7 mouse cellular contexts compared by ENCODE assay signal in the genomic region with DNA sequence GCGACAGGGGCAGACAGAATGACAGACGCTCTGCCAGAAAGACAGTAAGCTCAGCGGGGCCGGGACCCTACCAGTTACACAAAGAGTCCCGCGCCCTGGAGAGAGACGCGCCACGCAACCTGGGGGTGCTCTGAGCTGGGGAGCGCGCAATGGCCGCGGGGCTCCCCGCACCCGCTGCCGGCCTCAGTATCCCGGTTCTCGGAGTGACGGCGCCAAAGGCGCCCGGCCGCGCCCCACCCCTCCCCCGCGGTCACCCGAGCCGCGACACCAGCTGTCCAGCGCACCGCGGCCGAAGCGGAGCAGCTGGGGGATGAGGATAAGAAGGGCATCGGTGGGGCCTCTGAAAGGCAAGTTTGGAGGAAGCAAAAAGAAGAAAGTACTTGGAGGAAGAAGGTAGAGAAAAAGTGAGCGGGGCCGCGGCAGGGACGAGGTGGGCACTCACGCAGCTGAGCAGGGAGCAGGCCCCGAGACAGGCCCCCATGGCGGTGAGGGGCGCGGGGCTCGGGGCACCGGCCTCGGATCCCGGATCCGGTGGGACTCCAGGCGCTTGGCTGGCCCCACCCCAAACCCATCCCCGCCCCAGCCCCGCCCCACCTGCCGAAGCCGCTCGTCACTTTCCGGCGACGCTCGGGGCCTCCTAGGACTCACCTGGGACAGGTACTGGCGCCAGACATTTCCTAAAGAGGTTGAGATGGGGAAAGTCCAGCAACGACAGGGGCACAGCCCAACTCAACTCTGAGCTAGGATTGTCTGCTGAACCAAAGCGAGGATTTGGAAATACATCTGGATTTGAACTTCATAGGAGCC. TPM values are rescaled to one million over a fixed set of nuclear protein-coding genes. Genes with fewer than 3 reads are reported as not detected.
DNase-seq lines count a peak whose midpoint lies in the region; ATAC-seq lines count a peak whose summit lies in the region.

No protein-coding gene starts in this region.

- peak overlapping the region; percentile 89 for H3K4me3 ChIP-seq in forebrain, embryonic 14.5 days (ENCODE audit: low read depth, low read length)

- H3K4me2 ChIP-seq in forebrain, embryonic 14.5 days (ENCODE audit: low read length): peak overlapping the region; percentile 88

- peak; percentile 35 for DNase-seq in Muller cell, postnatal 12 days (ENCODE audit: inconsistent ontology term)
- DNase-seq in forebrain, embryonic 14.5 days (ENCODE audit: low spot score): peak; percentile 65
- DNase-seq in kidney, postnatal 10 days: peak; percentile 71
- peak; percentile 63 for DNase-seq in mesoderm, embryonic 11.5 days (ENCODE audit: low read depth, low spot score)
- DNase-seq in c-Kit-positive CD71-positive TER-119-positive erythroid progenitor cells, embryonic 14.5 days (ENCODE audit: low spot score): no peak
- no peak for DNase-seq in frontal cortex, postnatal 14 days (ENCODE audit: low spot score in 2 of 2)

- peak; percentile 18; the same call in 1 of the 2 replicates for ATAC-seq in cerebellum, adult (ENCODE audit: insufficient number of reproducible peaks, low FRiP score, low TSS enrichment)
- ATAC-seq in forebrain, embryonic 14.5 days: peak; percentile 56

- H3K9ac ChIP-seq in forebrain, embryonic 14.5 days (ENCODE audit: low read length): peak overlapping the region; percentile 99

- peak overlapping the region; percentile 99 for H3K27ac ChIP-seq in forebrain, embryonic 14.5 days (ENCODE audit: low read depth, low read length)

- H3K36me3 ChIP-seq in forebrain, embryonic 14.5 days (ENCODE audit: control insufficient read depth, insufficient read depth, low read length): 0 out of 2 replicates have a peak, but pooled peaks cover 6% of the 10 kb centered on the region

- peaks cover 20% of the 10 kb centered on the region for H3K4me1 ChIP-seq in forebrain, embryonic 14.5 days (ENCODE audit: control insufficient read depth, insufficient read depth, low read length)

- WGBS in forebrain, embryonic 14.5 days: under 1% methylated on average over 53 of the region's 62 CpGs

- H3K27me3 ChIP-seq in forebrain, embryonic 14.5 days (replicated peaks; ENCODE audit: control insufficient read depth, insufficient read depth, low read length): 0 out of 2 replicates have a peak, but pooled peaks cover under 1% of the 10 kb centered on the region

- no peaks in the 10 kb centered on the region for H3K9me3 ChIP-seq in forebrain, embryonic 14.5 days (replicated peaks; ENCODE audit: control insufficient read depth, low read length)

RNA-seq across cellular contexts. Expression of gene Serinc2, which starts 3.8 kb away (rescaled TPM):
- 79.1 and 93.9 TPM in 2 replicates for polyA plus RNA-seq in forebrain, embryonic 14.5 days (2014; fragmentation: Nextera tagmentation; extraction: Ambion mirVana)

RNA-seq across cellular contexts. Expression of gene Fabp3, which starts 33.2 kb away (rescaled TPM):
- 107 and 121 TPM in 2 replicates for polyA plus RNA-seq in forebrain, embryonic 14.5 days (2014; fragmentation: Nextera tagmentation; extraction: Ambion mirVana)

RNA-seq across cellular contexts. Expression of gene Gm10570, which starts 33.3 kb away (rescaled TPM):
- 0.63 and 0.80 TPM in 2 replicates for polyA plus RNA-seq in forebrain, embryonic 14.5 days (2014; fragmentation: Nextera tagmentation; extraction: Ambion mirVana)

RNA-seq across cellular contexts. Expression of gene Gm853, which starts 53.0 kb away (rescaled TPM):
- 0.11 and 0.89 TPM in 2 replicates for polyA plus RNA-seq in forebrain, embryonic 14.5 days (2014; fragmentation: Nextera tagmentation; extraction: Ambion mirVana)

Comparison
In these comparisons a context has a peak if more than half of its experiments do, and no peak if none do; other contexts are left out.
1. DNase-seq: peak in Muller cell, postnatal 12 days (single experiment), forebrain, embryonic 14.5 days (single experiment), kidney, postnatal 10 days (single experiment) and mesoderm, embryonic 11.5 days (single experiment); none in c-Kit-positive CD71-positive TER-119-positive erythroid progenitor cells, embryonic 14.5 days (single experiment) and frontal cortex, postnatal 14 days (0 of 2).